Mouse (Mus musculus) erythroblast, embryonic 14.5 days (primary cell): ENCODE results near the gene Hoga1. TPM values are rescaled to one million over a fixed set of nuclear protein-coding genes. Genes with fewer than 3 reads are reported as not detected.

Experiments used
- H3K27me3 ChIP-seq: 2 replicates; pipeline ENCODE4 v1.6.1; 2012; ENCODE audit warnings: inconsistent platforms; ENCODE audit not compliant: control insufficient read depth
- H3K36me3 ChIP-seq: 2 replicates; pipeline ENCODE4 v1.6.1; 2012; ENCODE audit warnings: mild to moderate bottlenecking, inconsistent platforms; ENCODE audit not compliant: control insufficient read depth
- H3K4me1 ChIP-seq: 2 replicates; pipeline ENCODE4 v1.6.1; 2012; ENCODE audit warnings: inconsistent platforms; ENCODE audit not compliant: control insufficient read depth
- H3K4me3 ChIP-seq: replicated peaks from 2 replicates; pipeline ENCODE3; 2012; ENCODE audit warnings: moderate library complexity, mild to moderate bottlenecking, inconsistent platforms
- H3K9me3 ChIP-seq: 2 replicates; pipeline ENCODE4 v1.6.1; 2012; ENCODE audit warnings: low read length, inconsistent platforms, mixed read lengths; ENCODE audit not compliant: control insufficient read depth
- GATA1 ChIP-seq: IDR thresholded peaks from 2 replicates; pipeline ENCODE4 v1.6.1; 2012; ENCODE audit warnings: low read length, inconsistent platforms, mixed read lengths
- TAL1 ChIP-seq: IDR thresholded peaks from 3 replicates; pipeline ENCODE4 v1.6.1; 2012; ENCODE audit warnings: low read length, inconsistent platforms, mixed read lengths
- polyA plus RNA-seq: library from polyadenylated mRNA; stranded (reverse); fragments of >175 nt; gene quantifications from 2 replicates; pipeline ENCODE4 v1.2.3, GENCODE M21; 2012

Hoga1 gene
- polyA plus RNA-seq, 1 experiment: not detected

DNA sequence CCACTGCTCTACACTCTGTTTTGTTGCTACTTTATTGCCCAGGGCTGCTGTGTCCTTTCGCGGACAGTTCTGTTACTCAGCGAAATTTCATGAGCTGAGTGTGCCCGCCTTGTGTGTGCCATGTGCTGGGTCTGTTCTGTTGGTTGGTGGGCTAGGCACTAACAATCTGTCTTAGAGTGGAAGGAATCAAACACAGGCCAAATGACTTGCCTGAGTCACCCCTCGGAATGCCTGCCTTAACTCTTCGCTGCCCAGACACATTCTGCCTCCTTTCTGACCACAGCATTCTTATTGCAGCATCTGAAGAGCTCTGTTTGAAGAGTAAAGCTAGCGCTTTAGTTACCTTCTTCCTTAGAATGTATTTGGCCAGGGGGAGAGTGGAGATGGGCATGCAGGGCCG, 38.8 kb upstream of the Hoga1 start:
- Histone ChIP-seq H3K9me3 (no peaks in the 10 kb centered on the region), H3K4me1 (no peaks in the 10 kb centered on the region), H3K36me3 (no peaks in the 10 kb centered on the region), H3K27me3 (no peaks in the 10 kb centered on the region), H3K4me3 (no peak overlapping the region)
- no peak for TF ChIP-seq GATA1
- TF ChIP-seq TAL1: no peak

DNA sequence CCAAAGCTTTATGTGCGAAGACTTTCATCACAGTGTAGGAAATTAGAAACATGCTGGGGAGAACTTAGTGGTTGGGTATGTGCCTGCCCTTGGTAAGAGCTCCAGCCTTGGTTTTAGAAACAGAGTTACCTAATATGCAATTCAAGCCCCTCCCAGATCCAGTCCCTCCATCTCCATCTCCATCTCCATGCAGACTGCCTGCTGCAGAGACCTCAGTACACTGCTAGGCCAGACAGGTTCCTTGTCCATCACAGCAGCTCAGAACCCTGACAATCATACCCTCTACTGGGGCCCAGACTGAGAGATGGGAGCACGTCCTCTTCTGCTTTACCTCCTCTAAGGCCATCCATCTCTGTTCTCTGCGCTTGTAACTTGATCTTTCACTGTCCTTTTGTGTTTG, 36.8 kb upstream of the Hoga1 start:
- no peaks in the 10 kb centered on the region for H3K36me3 ChIP-seq
- no peak overlapping the region for H3K4me3 ChIP-seq
- no peaks in the 10 kb centered on the region for H3K4me1 ChIP-seq
- TF ChIP-seq TAL1 (no peak), GATA1 (no peak)
- no peaks in the 10 kb centered on the region for H3K27me3 ChIP-seq
- no peaks in the 10 kb centered on the region for H3K9me3 ChIP-seq

DNA sequence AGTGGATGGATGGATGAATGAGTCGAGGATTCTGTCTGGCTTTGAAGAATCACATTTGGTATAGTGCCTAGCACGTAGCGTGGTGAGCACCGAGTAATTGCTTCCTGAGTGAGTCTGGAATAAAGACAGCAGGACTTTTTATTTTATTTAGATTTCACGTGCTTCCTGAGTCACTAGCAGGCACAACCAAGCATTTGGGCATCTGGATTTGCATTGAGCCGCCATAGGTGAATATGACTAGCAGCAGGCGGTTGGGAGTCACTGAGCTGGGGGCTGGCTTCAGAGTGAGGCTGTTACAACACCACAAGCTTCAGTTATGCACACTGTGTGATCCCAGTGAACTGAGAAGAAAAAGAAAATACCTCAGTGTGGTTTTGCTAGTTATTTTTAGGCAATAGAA, 36.3 kb upstream of the Hoga1 start:
- no peaks in the 10 kb centered on the region for H3K9me3 ChIP-seq
- H3K4me1 ChIP-seq: no peaks in the 10 kb centered on the region

DNA sequence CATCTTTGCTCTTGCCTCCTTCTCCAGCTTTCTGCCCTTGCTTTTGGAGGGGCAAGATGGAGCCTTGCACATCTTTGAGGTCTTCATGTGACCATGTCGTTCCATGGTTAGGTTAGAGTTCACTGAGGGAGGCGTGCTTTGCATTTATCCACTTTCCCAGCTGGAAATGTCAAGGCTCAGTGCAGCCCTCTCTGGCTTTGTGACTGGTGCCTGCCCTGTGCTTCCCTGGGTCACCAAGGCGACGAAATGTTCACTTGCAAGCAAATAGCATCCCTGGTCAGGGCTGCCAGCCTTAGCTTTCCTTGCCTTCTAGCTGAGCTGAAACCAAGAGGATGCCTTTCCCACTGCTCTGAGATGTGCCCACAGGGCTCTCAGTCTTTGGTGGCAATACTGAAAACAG, 35.0 kb upstream of the Hoga1 start:
- TF ChIP-seq TAL1 (no peak), GATA1 (no peak)
- Histone ChIP-seq H3K4me3 (no peak overlapping the region), H3K36me3 (no peaks in the 10 kb centered on the region), H3K4me1 (no peaks in the 10 kb centered on the region), H3K9me3 (no peaks in the 10 kb centered on the region), H3K27me3 (no peaks in the 10 kb centered on the region)

More for the DNA sequence above, 36.3 kb upstream of the Hoga1 start:
- Histone ChIP-seq H3K27me3 (no peaks in the 10 kb centered on the region), H3K36me3 (no peaks in the 10 kb centered on the region), H3K4me3 (no peak overlapping the region)
- TF ChIP-seq TAL1 (no peak), GATA1 (no peak)

DNA sequence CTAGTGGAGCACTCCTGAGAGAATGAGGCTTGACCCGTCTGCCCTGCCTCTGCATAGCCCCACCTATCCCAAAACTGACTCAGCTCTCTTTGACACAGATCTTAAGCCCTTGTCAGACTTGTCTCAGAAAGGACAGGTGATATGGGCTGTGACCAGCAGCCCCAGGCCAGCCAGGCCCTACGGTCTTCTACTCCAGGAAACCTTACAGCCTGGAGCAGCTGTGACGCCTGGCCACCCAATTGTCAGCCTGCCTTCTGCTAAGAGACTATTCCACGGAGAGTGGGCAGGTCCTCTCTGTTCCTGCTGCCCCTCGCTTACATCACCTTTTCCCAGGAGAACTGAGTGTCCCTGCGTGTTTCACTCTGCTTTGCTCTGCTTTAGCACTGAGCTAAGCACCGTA, 34.3 kb upstream of the Hoga1 start:
- no peaks in the 10 kb centered on the region for H3K4me1 ChIP-seq

DNA sequence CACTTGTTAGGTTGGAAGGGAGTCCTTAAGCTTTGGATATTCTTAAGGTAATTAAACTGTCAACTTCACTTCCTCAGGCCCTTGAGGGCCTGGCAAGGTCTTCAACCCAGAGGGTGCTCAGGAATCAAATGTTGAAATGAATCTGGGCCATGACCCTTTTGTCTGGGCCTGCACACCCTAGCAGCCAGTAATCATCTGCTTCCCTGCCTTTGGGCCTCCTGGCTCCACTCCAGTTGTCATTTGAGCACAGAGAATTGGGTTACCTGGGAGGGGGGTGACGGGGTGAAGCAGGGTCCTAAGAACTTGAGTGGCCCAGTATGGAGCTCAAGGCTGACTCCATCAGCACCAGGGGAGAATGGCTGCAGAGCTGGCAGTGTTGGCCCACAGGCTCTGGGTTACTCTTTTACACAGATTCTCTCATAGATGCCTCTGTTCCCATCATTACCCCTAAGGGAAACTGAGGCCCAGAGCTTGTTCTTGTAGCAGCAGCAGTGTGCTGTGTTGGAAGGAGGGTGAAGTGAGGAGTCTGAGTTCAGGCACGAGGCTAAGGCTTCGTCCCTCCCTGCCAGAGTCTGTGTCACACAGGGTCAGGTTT, 31.1 kb upstream of the Hoga1 start:
- Histone ChIP-seq H3K4me3 (no peak overlapping the region), H3K27me3 (no peaks in the 10 kb centered on the region), H3K36me3 (no peaks in the 10 kb centered on the region), H3K4me1 (no peaks in the 10 kb centered on the region), H3K9me3 (no peaks in the 10 kb centered on the region)
- TF ChIP-seq TAL1: no peak
- no peak for TF ChIP-seq GATA1

More for the DNA sequence above, 34.3 kb upstream of the Hoga1 start:
- H3K9me3 ChIP-seq: no peaks in the 10 kb centered on the region
- no peaks in the 10 kb centered on the region for H3K36me3 ChIP-seq
- H3K27me3 ChIP-seq: no peaks in the 10 kb centered on the region
- H3K4me3 ChIP-seq: no peak overlapping the region
- TF ChIP-seq GATA1 (no peak), TAL1 (no peak)

DNA sequence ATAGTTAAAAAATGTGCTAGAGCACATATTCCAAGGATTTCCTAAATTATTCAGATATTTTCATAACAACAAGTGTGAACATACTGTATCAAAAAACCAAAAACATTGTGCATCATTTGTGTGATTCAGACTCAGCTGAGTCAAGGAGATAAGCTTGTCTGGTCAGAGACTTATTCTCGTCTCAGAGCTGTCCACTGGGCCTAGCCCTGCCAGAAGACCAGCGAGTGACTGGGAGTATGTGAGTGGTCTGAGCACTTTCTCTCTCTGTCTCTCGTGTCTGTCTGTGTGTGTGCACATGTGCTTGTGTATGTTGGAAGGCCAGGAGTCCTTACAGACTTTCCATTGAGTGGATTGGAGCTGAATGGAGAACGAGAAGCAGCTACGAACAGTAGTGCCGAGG, 30.4 kb upstream of the Hoga1 start:
- H3K9me3 ChIP-seq: no peaks in the 10 kb centered on the region
- no peaks in the 10 kb centered on the region for H3K27me3 ChIP-seq
- no peak overlapping the region for H3K4me3 ChIP-seq
- H3K36me3 ChIP-seq: no peaks in the 10 kb centered on the region
- TF ChIP-seq GATA1: no peak
- TF ChIP-seq TAL1: no peak
- no peaks in the 10 kb centered on the region for H3K4me1 ChIP-seq

DNA sequence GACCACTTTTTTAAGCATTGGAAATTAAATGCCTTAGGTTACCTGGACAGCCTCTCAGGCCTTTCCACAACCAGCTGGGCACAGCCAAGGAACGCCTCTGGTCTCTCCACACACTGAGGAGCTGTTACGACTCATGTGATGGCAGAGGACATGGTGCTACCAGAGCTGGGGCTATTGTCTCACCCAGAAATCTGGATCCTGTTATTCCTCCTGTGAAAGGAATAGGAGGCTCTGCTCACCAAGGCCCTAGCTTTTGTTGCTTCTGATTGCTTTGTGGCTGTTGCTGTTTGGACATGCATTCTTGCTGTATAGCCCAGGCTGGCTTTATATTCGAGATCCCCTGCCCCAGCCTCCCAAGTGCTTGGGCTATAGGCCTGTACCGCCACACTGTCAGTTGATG, 29.2 kb upstream of the Hoga1 start:
- Histone ChIP-seq H3K4me3 (no peak overlapping the region), H3K4me1 (no peaks in the 10 kb centered on the region), H3K9me3 (no peaks in the 10 kb centered on the region), H3K36me3 (no peaks in the 10 kb centered on the region), H3K27me3 (no peaks in the 10 kb centered on the region)
- TF ChIP-seq GATA1: no peak
- no peak for TF ChIP-seq TAL1

DNA sequence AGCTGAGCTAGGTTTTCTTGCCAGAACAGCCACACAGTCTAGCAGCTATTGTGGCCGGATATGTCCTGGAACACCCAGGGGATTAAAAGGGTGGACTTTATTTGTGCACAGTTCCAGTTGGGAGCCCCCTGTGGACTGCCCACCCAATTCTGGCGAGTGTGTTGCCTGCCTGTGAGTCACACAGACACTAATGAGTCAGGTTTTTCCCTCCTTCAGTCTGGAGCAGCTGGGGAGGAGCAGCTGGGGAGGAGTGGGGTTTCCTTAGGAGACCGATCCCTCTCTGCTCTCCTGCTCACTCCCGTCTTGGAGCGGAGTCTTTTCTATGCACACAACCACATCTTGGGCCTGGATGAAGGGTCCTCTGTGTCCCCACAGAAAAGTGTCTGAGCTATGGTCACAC, 28.6 kb upstream of the Hoga1 start:
- no peaks in the 10 kb centered on the region for H3K9me3 ChIP-seq
- TF ChIP-seq GATA1: no peak
- no peak for TF ChIP-seq TAL1
- H3K36me3 ChIP-seq: no peaks in the 10 kb centered on the region
- H3K4me1 ChIP-seq: no peaks in the 10 kb centered on the region
- H3K27me3 ChIP-seq: no peaks in the 10 kb centered on the region
- H3K4me3 ChIP-seq: no peak overlapping the region

DNA sequence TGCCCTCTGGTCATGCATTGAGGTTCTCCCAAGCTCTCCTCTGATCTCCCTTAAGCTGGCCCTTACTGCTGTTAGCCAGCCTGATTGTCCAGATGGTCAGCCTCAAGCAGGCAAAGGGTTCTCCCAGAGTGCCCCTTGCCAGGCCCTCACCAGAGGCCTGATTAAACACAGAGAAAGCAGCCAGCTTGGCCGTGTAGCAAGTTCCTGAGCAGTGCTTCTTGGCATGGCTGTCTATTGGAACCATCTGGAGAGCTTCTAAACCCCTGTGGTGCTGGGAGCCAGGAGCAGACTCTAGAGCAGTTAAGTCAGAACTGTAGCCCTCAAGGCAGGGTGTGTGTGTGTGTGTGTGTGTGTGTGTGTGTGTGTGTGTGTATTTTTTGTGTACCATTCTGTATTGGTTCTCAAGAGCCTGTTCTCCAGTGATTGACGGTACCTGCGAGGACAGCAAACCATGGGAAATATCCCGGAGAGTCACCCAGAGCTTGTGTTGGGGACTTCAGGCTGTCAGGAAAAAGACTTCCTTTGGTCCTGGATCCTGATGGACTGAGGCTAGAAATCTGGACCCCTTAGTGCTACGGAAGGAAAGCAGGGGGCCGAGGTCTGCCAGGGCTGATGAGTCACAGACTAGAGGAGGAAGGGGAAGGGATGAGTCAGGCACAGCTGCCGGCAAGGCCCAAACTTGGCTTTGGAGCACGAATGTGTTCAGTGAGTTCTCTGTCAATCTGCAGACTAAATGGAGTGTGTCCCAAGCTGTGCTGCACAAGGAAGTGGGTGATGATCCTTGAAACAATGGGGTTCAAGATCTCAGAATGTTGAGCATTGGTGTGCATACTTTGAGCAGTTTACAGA, 27.8 kb upstream of the Hoga1 start:
- no peaks in the 10 kb centered on the region for H3K27me3 ChIP-seq
- no peaks in the 10 kb centered on the region for H3K4me1 ChIP-seq
- H3K36me3 ChIP-seq: no peaks in the 10 kb centered on the region
- no peaks in the 10 kb centered on the region for H3K9me3 ChIP-seq
- no peak overlapping the region for H3K4me3 ChIP-seq
- no peak for TF ChIP-seq TAL1
- no peak for TF ChIP-seq GATA1
